Mouse (Mus musculus): ENCODE data around the gene Cd55b. TPM values are rescaled to one million over a fixed set of nuclear protein-coding genes. Genes with fewer than 3 reads are reported as not detected.

The Cd55b gene
- total RNA-seq, 2 experiments from 2014 or later = 0.84 to 4.5 TPM

DNA sequence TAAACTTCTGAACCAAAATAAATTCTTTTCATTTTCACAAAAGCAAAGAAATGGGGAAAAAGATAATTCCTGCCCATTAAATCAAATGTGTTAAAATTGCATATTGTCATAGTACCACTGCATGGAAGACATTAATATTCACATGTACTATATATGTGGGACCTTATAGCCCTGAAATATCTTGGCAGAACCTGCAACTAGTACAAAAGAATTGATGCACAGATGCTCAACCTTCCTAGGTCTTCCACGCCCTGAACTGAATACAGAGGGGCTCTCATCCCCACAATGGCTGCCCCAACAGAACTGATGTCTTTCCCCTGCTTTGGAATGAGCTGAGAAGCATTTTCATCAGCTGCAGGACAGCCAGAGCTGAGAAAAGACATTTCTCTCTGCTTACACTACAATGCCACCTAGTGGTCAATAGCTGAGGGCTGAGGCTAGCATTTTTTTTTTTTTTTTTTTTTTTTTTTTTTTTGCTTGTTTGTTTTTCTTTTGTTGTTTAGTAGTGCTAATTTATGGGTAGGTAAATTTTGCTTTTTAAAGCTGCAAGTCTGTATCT is 72.7 kb downstream of the Cd55b start:
- ATAC-seq (replicated peaks; ENCODE audit: low FRiP score, poor library complexity, severe bottlenecking) = 0 out of 2 replicates have a peak, but pooled peaks have one; percentile 46

DNA sequence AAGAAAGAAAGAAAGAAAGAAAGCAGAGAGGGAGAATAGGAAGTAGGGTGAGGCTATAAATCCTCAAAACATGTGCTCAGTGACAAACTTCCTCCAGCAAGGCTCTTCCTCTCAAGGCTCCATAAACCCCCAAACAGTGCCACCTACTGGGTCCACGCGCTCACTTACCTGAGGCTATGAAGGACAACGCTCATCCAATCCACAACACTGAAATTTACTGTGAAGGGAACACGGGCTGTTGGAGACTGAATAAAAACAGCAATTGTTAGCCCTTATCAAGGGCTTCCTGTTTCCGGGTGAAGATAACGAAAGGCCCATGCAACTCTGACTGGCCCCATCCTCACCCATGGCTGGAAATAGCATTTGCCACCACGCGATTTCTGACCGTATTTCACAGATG is 80.4 kb downstream of the Cd55b start:
- ATAC-seq (replicated peaks; ENCODE audit: low FRiP score, poor library complexity, severe bottlenecking) = no peak

Other genes with a start within 250 kb of the Cd55b start
- gene Cd55, start 39.7 kb upstream of the Cd55b start, total RNA-seq (2015; ENCODE audit: low replicate concordance) = 249 and 282 TPM in 2 replicates
- gene Cd55, start 39.7 kb upstream of the Cd55b start, total RNA-seq (2017; ENCODE audit: low replicate concordance) = 131 and 164 TPM in 2 replicates
- not detected in 2 replicates for gene Zp3r, start 206.6 kb upstream of the Cd55b start, total RNA-seq (2015; ENCODE audit: low replicate concordance)
- gene Zp3r, start 206.6 kb upstream of the Cd55b start, total RNA-seq (2017; ENCODE audit: low replicate concordance) = not detected in 2 replicates
- not detected in 2 replicates for gene C4bp, start 238.6 kb upstream of the Cd55b start, total RNA-seq (2015; ENCODE audit: low replicate concordance)
- not detected in 2 replicates for gene C4bp, start 238.6 kb upstream of the Cd55b start, total RNA-seq (2017; ENCODE audit: low replicate concordance)